8 mouse cellular contexts compared by ENCODE assay signal in genomic region chr13:32851967-32852366, GRCm38 (mm10). TPM values are rescaled to one million over a fixed set of nuclear protein-coding genes. Genes with fewer than 3 reads are reported as not detected.
DNase-seq lines count a peak whose midpoint lies in the region; TF ChIP-seq lines count a peak whose summit lies in the region.
"Had no signal": no experiment of that assay in that cellular context is flagged by ENCODE, and none has a peak within 500 bp of the region (broad histone marks: within the 10 kb centered on the region; RNA-seq: fewer than 3 reads in every experiment).

No protein-coding gene starts in this region.

- TF ChIP-seq POLR2A in ES-Bruce4 (IDR thresholded peaks at IDR 0.05; ENCODE audit: insufficient read depth, low read length), result no peak

- DNase-seq in cerebellum, adult 9-10 months, result peak; percentile 29
- peak; percentile 26 for DNase-seq in gastrocnemius, postnatal 14 days
- peak; percentile 59 to 70 for DNase-seq in kidney, postnatal 25 days
- peak; percentile 75 for DNase-seq in lung, postnatal 36 days
- DNase-seq in right cerebral cortex, postnatal 4 days, result peak; percentile 37

- H3K36me3 ChIP-seq in C2C12 (ENCODE audit: control insufficient read depth, insufficient read depth), result no peaks in the 10 kb centered on the region
- no peaks in the 10 kb centered on the region for H3K36me3 ChIP-seq in ES-Bruce4 (ENCODE audit: control insufficient read depth, insufficient read depth, low read length, poor library complexity, severe bottlenecking)

- intact Hi-C loops in gastrocnemius, postnatal 14 days (cut with DNase I; ENCODE audit: low total_unique reads), result no loop called here

- no peaks in the 10 kb centered on the region for H3K79me3 ChIP-seq in C2C12 (ENCODE audit: low read depth)

- H3K9ac ChIP-seq in ES-Bruce4 (ENCODE audit: low read depth, poor library complexity, severe bottlenecking), result no peak overlapping the region

- H3K4me1 ChIP-seq in ES-Bruce4 (ENCODE audit: control insufficient read depth, insufficient read depth, low read length), result no peaks in the 10 kb centered on the region

- no peak overlapping the region for H3K4me3 ChIP-seq in C2C12 (ENCODE audit: insufficient read depth, poor library complexity, severe bottlenecking)
- H3K4me3 ChIP-seq in ES-Bruce4 (ENCODE audit: low read depth, low read length), result no peak overlapping the region

- H3ac ChIP-seq in C2C12 (ENCODE audit: control insufficient read depth, insufficient read length, low read depth), result no peak overlapping the region

- no peaks in the 10 kb centered on the region for H3K79me2 ChIP-seq in C2C12 (ENCODE audit: control insufficient read depth, insufficient read depth)

- H3K27ac ChIP-seq in ES-Bruce4 (ENCODE audit: insufficient read depth, low read length), result no peak overlapping the region

- TF ChIP-seq CTCF in C2C12 (IDR thresholded peaks at IDR 0.05; ENCODE audit: control insufficient read depth, insufficient read depth, insufficient read length), result peak; percentile 41
- peak; percentile 66 for TF ChIP-seq CTCF in ES-Bruce4 (IDR thresholded peaks at IDR 0.05; ENCODE audit: low read depth, low read length)

- TF ChIP-seq EP300 in ES-Bruce4 (IDR thresholded peaks at IDR 0.05; ENCODE audit: insufficient read depth, low read depth, low read length), result no peak

- H3K27me3 ChIP-seq in C2C12 (ENCODE audit: control insufficient read depth, insufficient read depth, insufficient read length) (no peaks in the 10 kb centered on the region), ES-Bruce4 (ENCODE audit: control insufficient read depth, insufficient read depth, low read length, poor library complexity, severe bottlenecking) (no peaks in the 10 kb centered on the region)

- H3K9me3 ChIP-seq in ES-Bruce4 (replicated peaks; ENCODE audit: control insufficient read depth, insufficient read depth, low read length, poor library complexity, severe bottlenecking), result no peaks in the 10 kb centered on the region

TF ChIP-seq in C2C12, 6 proteins besides CTCF, POLR2A, EP300 and RAD21:
- TF ChIP-seq MYOD1 (IDR thresholded peaks at IDR 0.05; ENCODE audit: control insufficient read depth, insufficient read length, low read depth) (no peak), MYOG (IDR thresholded peaks at IDR 0.05; ENCODE audit: control insufficient read depth, extremely low read depth, insufficient read length) (no peak), MAX (IDR thresholded peaks at IDR 0.05) (no peak), FOSL1 (IDR thresholded peaks at IDR 0.05; ENCODE audit: insufficient read depth, low read length, poor library complexity, severe bottlenecking) (no peak), CEBPB (IDR thresholded peaks at IDR 0.05; ENCODE audit: low read depth) (no peak), USF1 (IDR thresholded peaks at IDR 0.05; ENCODE audit: low read depth) (no peak)

RNA-seq across cellular contexts. Expression of gene Serpinb1a, which starts 1.0 kb away (rescaled TPM):
- polyA plus RNA-seq in C2C12 (2012; fragmentation: generic; extraction: Trizol), result 5.7 TPM
- 1.6 and 2.1 TPM in 2 replicates for polyA plus RNA-seq in ES-Bruce4 (2011; ENCODE audit: insufficient read depth, insufficient read length, low read depth, missing spikeins)
- 1 to 10 TPM; 6.9 to 7.4 TPM for total RNA-seq in gastrocnemius, postnatal 14 days (2021)

RNA-seq across cellular contexts. Expression of gene Serpinb1c, which starts 46.0 kb away (rescaled TPM):
- polyA plus RNA-seq in C2C12 (2012; fragmentation: generic; extraction: Trizol), result 0.04 TPM
- not detected in 2 replicates for polyA plus RNA-seq in ES-Bruce4 (2011; ENCODE audit: insufficient read depth, insufficient read length, low read depth, missing spikeins)
- under 1 TPM; 0.57 to 0.58 TPM for total RNA-seq in gastrocnemius, postnatal 14 days (2021)
- polyA plus RNA-seq: heart, embryonic 14.5 days had no signal

RNA-seq across cellular contexts. Expression of gene D930007J09Rik, which starts 49.3 kb away (rescaled TPM):
- polyA plus RNA-seq in C2C12 (2012; fragmentation: generic; extraction: Trizol), result not detected
- not detected in 2 replicates for polyA plus RNA-seq in ES-Bruce4 (2011; ENCODE audit: insufficient read depth, insufficient read length, low read depth, missing spikeins)
- not detected for total RNA-seq in gastrocnemius, postnatal 14 days (2021)
- polyA plus RNA-seq: heart, embryonic 14.5 days had no signal

RNA-seq across cellular contexts. Expression of gene Wrnip1, which starts 50.1 kb away (rescaled TPM):
- 42.1 TPM for polyA plus RNA-seq in C2C12 (2012; fragmentation: generic; extraction: Trizol)
- polyA plus RNA-seq in ES-Bruce4 (2011; ENCODE audit: insufficient read depth, insufficient read length, low read depth, missing spikeins), result 21.5 and 23.3 TPM in 2 replicates
- 10 to 100 TPM in 1 of 2 experiments, 1 to 10 TPM in 1; 9.5 to 11.1 TPM for total RNA-seq in gastrocnemius, postnatal 14 days (2021)
